Mouse (Mus musculus): ENCODE measurements around the gene Trpm8. TPM values are rescaled to one million over a fixed set of nuclear protein-coding genes. Genes with fewer than 3 reads are reported as not detected.

Gene Trpm8
- polyA plus RNA-seq (2014; fragmentation: Illumina TruSeq; extraction: RNeasy Lipid Tissue Mini Kit (QIAGEN cat#74804); ENCODE audit: low read depth, low replicate concordance): not detected

DNA sequence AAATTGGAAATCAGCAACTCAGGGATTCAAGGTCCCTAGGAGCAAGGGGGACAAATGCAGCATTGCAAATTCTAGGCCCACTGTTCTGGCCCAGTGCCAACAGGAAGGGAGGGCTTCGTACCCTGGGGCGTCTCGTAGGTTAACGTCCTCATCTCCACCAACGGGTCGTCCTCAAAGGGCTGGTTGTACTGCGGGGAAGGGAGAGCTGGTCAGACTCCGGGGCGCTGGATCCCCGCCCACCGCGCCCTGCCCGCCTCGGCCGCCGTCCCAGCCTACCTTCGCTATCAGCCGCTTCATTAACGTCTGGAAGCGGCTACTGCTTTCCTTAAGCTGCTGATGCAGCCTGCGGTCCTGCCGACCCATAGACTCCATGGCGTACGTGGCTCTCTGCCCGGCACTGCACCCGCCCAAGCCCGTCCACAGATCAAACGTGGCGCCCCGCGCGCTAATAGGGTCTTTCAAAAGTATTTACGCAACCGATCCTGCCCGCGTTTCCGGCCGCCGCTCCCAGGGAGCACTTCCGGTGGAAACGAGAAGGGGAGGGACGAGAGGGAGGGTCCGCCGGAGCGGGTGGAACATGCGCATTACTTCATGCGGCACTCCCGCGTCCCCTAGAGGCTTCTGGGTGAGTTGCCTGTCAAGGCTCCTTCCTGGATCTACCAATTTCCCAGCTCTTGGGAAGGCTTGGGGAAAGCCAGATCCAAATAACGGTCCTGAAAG, at the start of gene Trpm8, which contains the start of gene Hjurp:
Gene Trpm8, plus strand, starts transcription at position 564 of the 720 bp plus-strand sequence.
Gene Hjurp, minus strand, starts transcription at position 536 of the 720 bp plus-strand sequence.

DNA sequence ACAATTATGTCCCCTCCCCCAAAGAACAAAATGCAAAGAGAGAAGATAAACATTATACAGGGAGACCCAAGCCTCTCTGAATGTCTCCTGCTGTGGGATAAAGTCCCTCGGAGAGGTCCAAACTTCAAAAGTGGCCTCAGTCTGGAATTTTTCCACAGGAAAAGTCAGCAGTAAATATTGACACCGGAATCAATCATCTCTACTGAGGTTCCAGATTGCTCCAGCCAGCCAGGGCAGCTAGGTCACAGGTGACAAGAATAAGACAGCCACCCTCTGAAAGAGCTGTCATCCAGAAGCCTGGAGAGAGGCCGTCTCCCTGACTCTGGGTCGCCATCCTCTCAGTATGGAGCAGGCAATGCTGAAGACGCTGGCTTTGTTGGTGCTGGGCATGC, 129.3 kb downstream of the Trpm8 start, which contains the start of gene Spp2:
Gene Spp2, plus strand, starts transcription at position 155 of the 392 bp plus-strand sequence.

Other genes with a start within 250 kb of the Trpm8 start
- 61.8 TPM for gene Ugt1a10, start 222.3 kb upstream of the Trpm8 start, polyA plus RNA-seq (2014; fragmentation: Illumina TruSeq; extraction: RNeasy Lipid Tissue Mini Kit (QIAGEN cat#74804); ENCODE audit: low read depth, low replicate concordance)
- 2.7 TPM for gene Ugt1a9, start 206.9 kb upstream of the Trpm8 start, polyA plus RNA-seq (2014; fragmentation: Illumina TruSeq; extraction: RNeasy Lipid Tissue Mini Kit (QIAGEN cat#74804); ENCODE audit: low read depth, low replicate concordance)
- gene Ugt1a8, start 189.8 kb upstream of the Trpm8 start, polyA plus RNA-seq (2014; fragmentation: Illumina TruSeq; extraction: RNeasy Lipid Tissue Mini Kit (QIAGEN cat#74804); ENCODE audit: low read depth, low replicate concordance): not detected
- 433 TPM for gene Ugt1a7c, start 182.6 kb upstream of the Trpm8 start, polyA plus RNA-seq (2014; fragmentation: Illumina TruSeq; extraction: RNeasy Lipid Tissue Mini Kit (QIAGEN cat#74804); ENCODE audit: low read depth, low replicate concordance)
- gene Ugt1a6b, start 174.4 kb upstream of the Trpm8 start, polyA plus RNA-seq (2014; fragmentation: Illumina TruSeq; extraction: RNeasy Lipid Tissue Mini Kit (QIAGEN cat#74804); ENCODE audit: low read depth, low replicate concordance): 0.81 TPM
- 17.1 TPM for gene Ugt1a6a, start 142.9 kb upstream of the Trpm8 start, polyA plus RNA-seq (2014; fragmentation: Illumina TruSeq; extraction: RNeasy Lipid Tissue Mini Kit (QIAGEN cat#74804); ENCODE audit: low read depth, low replicate concordance)
- gene Ugt1a5, start 111.6 kb upstream of the Trpm8 start, polyA plus RNA-seq (2014; fragmentation: Illumina TruSeq; extraction: RNeasy Lipid Tissue Mini Kit (QIAGEN cat#74804); ENCODE audit: low read depth, low replicate concordance): 0.24 TPM
- 1,708 TPM for gene Ugt1a2, start 77.1 kb upstream of the Trpm8 start, polyA plus RNA-seq (2014; fragmentation: Illumina TruSeq; extraction: RNeasy Lipid Tissue Mini Kit (QIAGEN cat#74804); ENCODE audit: low read depth, low replicate concordance)
- 2.1 TPM for gene Dnajb3, start 71.9 kb upstream of the Trpm8 start, polyA plus RNA-seq (2014; fragmentation: Illumina TruSeq; extraction: RNeasy Lipid Tissue Mini Kit (QIAGEN cat#74804); ENCODE audit: low read depth, low replicate concordance)
- gene Ugt1a1, start 65.7 kb upstream of the Trpm8 start, polyA plus RNA-seq (2014; fragmentation: Illumina TruSeq; extraction: RNeasy Lipid Tissue Mini Kit (QIAGEN cat#74804); ENCODE audit: low read depth, low replicate concordance): 9.7 TPM
- not detected for gene Mroh2a, start 50.7 kb upstream of the Trpm8 start, polyA plus RNA-seq (2014; fragmentation: Illumina TruSeq; extraction: RNeasy Lipid Tissue Mini Kit (QIAGEN cat#74804); ENCODE audit: low read depth, low replicate concordance)
- 10.4 TPM for gene Hjurp, start within 50 bp of the Trpm8 start, polyA plus RNA-seq (2014; fragmentation: Illumina TruSeq; extraction: RNeasy Lipid Tissue Mini Kit (QIAGEN cat#74804); ENCODE audit: low read depth, low replicate concordance)
- gene Spp2, start 129.3 kb downstream of the Trpm8 start, polyA plus RNA-seq (2014; fragmentation: Illumina TruSeq; extraction: RNeasy Lipid Tissue Mini Kit (QIAGEN cat#74804); ENCODE audit: low read depth, low replicate concordance): 295 TPM
- gene Glrp1, start 232.4 kb downstream of the Trpm8 start, polyA plus RNA-seq (2014; fragmentation: Illumina TruSeq; extraction: RNeasy Lipid Tissue Mini Kit (QIAGEN cat#74804); ENCODE audit: low read depth, low replicate concordance): not detected